Mouse (Mus musculus): ENCODE data around the gene Psmd2.

The Psmd2 gene

DNA sequence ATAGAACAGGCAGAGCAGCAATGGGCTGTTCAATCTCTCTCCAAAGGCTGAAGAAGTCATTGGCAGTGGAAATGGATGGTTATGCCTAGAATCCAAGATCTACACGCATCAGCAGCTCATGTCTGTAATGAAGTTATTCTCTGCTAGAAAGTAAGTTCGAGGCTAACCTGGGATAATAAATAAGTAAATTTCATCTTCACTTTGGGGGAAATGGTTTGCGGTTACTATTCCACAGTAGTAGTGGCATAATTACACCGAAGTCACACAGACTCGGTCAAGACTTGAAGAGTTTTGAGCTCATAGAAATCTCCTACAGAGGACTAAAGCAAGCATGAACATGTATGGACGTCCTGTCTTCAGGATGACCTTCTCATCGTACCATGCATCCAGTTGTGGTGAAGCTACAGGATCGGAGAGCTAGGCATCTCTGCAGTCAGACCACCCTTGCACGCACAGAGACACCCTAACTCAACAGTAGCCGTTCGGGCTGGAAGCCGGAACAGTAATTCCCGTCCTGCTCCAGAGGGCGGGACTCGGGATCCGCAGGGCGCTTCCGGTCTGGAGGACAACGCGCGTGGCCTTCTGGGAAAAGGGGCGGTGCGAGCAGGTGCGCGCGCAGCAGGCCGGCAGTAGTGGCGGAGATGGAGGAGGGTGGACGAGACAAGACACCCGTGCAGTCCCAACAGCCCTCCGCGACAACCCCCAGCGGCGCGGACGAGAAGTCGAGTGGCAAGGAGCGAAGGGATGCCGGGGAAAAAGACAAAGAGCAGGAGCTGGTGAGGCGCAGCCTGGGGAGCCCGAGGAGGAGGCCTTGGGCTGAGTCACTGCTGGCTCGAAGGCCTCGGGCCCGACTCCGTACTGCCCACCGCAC lies at the start of gene Psmd2:
Psmd2 (plus strand) TSS at position 577 of the 871 bp plus-strand sequence.
- peak; percentile 95 for DNase-seq (ENCODE audit: low read depth)

DNA sequence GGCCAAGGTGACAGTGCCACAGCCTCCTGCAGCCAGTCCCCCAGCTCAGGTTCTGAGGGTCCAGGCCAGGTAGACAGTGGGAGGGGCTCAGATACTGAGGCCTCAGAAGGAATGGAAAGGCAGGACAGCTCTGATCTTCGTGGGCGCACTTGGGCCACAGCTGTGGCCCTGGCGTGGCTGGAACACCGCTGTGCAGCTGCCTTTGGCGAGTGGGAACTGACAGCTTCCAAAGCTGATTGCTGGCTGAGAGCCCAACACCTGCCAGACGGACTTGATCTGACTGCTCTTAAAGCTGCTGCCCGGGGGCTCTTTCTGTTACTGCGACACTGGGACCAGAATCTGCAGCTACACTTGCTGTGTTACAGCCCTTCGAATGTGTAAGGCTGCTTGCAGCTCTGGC lies 46.7 kb upstream of the Psmd2 start:
- no peak for DNase-seq (ENCODE audit: low read depth)

- peak; percentile 93 for DNase-seq (ENCODE audit: low read depth)
These were observed 40.7 kb upstream of the Psmd2 start for GRCm38 (mm10) chr16:20610501-20611356.

GRCm38 (mm10) chr16:20611357-20612227 lies 39.9 kb upstream of the Psmd2 start, which contains the start of the genes Eef1akmt4, Gm49333 and Alg3:
Gene Eef1akmt4 (plus strand): TSS chr16:20611593.
Gene Gm49333 (plus strand): TSS chr16:20611610.
Gene Alg3 (minus strand): TSS chr16:20611735.
- peak; percentile 94 for DNase-seq (ENCODE audit: low read depth)

DNA sequence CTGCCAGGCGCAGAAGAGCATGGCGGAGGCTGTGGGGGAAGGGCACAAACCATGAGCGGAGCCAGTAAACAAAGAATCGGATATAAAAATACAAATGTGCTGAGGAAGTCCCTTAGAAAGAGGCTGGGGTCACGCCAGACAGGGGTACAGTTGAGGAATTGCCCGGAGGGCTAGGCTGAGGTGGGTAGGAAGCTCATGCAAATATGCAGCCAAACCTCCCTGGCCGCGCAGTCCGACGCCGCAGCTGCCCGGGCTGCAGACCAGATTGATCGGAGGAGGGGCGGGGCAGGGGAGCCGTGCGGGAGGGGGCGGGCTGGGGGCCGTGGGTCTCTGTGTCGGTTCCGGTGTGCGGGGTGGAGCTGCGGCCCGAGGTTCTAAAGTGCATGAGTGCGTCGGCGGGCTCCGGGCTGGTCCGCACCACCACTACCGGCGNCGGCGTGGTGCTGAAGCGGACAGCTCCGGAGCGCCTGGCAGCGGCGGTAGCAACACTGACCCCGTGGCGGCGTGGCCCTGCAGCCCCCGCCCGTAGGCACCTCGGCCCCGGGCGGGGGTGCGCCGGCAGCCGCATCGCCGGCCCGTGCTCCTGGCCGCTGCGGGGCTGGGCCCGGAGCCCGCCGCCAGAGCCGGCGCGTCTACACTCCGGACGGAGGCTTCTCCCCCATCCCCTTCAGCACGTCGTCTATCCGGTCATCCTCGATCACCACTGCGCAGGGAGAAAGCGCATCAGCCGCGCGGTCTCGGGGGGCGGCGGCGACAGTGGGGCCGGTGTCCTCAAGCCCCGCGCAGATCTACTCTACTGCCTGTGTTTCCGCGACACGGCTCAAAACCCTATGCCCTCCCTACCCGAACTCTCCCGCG lies 31.7 kb upstream of the Psmd2 start:
- DNase-seq (ENCODE audit: low read depth) = peak; percentile 44

GRCm38 (mm10) chr16:20620399-20620735 lies 31.1 kb upstream of the Psmd2 start:
- peak; percentile 42 for DNase-seq (ENCODE audit: low read depth)

- no peak for DNase-seq (ENCODE audit: low read depth)
These were observed 30.7 kb upstream of the Psmd2 start for GRCm38 (mm10) chr16:20620751-20621190.

- DNase-seq (ENCODE audit: low read depth) = peak; percentile 67
These were observed 30.1 kb upstream of the Psmd2 start, which contains the start of gene Camk2n2 for GRCm38 (mm10) chr16:20621191-20621990. Gene Camk2n2 (minus strand): TSS chr16:20621287.

DNA sequence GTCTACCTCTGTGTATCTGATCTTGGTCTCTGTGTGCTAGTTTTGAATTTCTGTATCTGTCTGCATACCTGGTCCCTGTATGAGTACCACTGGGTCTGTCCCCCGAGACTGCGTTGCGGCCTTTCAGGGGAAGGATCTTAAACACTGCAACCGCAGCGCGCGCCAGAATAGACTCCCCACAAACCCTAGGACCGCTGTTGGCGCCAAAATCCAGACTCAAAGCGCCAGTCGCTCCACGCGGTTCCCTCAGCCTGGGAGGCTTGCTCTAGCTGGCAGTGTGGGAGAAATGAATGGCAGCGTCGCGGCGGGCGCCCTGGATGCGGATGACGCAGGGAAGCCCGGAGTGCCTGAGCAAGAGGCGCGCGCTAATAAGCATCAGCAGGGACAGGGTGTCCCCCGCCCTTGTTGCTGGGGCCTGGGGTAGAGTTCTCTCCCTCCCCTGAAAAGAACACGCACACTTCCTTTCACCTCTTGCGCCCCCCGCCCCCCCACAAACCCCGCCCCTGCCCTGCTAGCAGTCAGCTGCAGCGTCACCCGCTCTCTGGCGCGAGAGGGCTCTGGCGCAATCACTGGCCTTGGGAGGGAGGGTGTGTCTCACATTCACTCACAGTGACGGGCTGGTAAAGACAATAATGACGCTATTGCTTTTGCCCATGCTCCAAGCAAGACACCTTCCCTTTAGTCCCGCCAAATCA lies 29.3 kb upstream of the Psmd2 start:
- peak; percentile 70 for DNase-seq (ENCODE audit: low read depth)

GRCm38 (mm10) chr16:20623211-20623610 lies 28.2 kb upstream of the Psmd2 start:
- no peak for DNase-seq (ENCODE audit: low read depth)

DNA sequence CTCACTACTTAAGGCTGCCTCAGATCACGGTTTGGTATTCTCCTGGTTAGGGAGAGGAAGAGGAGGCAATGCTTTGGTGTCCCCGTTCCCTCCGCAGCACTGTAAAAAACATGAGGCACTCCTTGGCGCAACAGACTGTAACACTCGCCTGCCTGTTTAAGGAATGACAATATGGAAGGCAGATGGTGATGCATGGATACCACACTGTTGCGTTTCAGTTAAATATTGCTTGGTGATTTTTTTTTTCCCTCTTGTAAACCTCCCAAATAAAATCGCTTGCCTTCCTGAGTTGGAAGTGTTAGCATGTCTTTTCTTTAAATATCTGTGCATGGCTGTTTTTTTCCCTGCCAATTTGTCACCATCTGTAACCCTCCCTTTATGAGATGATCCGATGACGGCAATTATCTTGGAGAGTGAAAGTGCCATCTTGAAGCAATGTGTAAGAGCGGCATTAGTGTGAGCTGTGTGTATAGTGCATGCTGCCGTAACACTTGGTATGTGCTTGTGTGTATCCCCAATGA lies 22.5 kb upstream of the Psmd2 start:
- no peak for DNase-seq (ENCODE audit: low read depth)

DNA sequence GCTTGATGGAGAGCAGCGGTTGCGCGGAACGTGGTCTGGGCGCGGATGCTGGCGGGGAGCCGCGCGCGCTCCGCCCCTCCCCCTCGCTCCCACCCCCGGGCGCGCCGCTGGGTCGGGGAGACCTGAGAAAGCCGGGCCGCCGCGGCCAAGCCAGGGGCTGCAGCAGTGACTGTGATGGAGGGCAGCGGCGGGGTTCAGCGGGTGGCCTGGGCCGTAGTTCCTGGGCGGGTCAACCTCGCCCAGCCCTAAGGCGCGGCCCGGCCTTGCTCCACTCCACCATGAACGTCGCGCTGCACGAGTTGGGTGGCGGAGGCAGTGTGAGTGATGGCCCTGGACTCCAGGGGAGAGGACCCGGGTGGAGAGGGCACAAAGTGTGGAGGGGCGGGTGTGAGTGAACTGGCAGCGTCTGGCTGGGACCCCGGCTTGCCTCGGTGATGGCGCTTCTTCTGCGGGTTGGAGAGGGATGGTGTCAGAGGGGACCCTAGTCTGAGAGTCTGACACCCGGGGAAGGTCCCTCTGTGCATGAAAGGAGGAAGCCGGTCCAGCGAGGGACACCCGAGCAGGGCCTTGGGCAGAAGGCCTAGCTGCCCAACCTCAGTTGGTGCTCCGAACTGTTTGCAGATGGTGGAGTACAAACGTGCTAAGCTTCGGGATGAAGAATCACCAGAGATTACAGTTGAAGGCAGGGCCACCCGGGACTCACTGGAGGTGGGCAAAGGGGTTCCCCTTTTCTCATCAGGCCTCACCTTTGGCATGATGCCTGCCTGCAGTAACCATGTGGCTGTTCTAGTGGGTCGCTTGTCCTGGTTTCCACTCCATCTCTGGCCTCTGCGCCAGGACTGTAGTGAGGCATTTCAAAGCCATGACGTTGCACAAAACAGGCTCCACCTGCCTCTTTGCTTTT lies 21.5 kb upstream of the Psmd2 start, which contains the start of gene Ece2:
Ece2 (plus strand) TSS at position 98 of the 904 bp plus-strand sequence.
- no peak for DNase-seq (ENCODE audit: low read depth)

- no peak for DNase-seq (ENCODE audit: low read depth)
These were observed 14.0 kb upstream of the Psmd2 start for GRCm38 (mm10) chr16:20637410-20637809.

DNA sequence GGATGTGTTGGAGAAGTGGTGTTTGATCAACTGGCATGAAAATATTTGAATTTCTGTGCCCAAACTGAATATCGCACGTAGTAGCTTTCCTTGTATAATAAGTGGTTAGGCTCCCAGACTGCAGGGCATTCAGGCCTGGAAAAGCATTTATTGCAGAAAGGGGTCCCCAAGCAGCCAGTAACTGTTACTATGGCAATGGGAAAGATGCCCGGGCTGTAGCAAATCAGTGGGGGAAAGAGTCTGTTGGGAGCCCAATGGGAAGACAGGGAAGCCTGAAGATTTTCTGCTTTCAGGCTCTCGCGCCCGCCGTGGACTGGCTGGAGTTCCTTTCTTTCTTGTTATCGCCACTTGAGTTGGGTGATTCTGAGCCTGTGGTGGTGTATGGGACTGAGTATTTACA lies 13.1 kb upstream of the Psmd2 start:
- DNase-seq (ENCODE audit: low read depth) = no peak

DNA sequence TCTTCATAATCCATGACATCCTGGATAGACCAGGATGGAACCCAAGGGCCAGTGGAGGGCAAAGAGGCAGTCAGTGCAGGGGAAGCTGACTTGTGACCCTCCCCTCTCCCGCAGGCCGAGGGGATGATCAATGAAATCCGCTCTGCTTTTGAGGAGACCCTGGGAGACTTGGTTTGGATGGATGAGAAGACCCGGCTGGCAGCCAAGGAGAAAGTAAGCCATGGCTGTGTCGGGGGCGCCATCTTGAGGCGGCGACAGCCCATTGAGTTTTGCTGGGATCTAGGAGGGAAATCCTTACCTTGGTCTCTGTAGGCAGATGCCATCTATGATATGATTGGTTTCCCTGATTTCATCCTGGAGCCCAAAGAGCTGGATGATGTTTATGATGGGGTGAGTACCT lies 9.3 kb upstream of the Psmd2 start:
- DNase-seq (ENCODE audit: low read depth) = peak; percentile 61

GRCm38 (mm10) chr16:20643911-20644310 lies 7.5 kb upstream of the Psmd2 start:
- no peak for DNase-seq (ENCODE audit: low read depth)

GRCm38 (mm10) chr16:20651947-20652310 lies 477 bp downstream of the Psmd2 start:
- DNase-seq (ENCODE audit: low read depth) = no peak

DNA sequence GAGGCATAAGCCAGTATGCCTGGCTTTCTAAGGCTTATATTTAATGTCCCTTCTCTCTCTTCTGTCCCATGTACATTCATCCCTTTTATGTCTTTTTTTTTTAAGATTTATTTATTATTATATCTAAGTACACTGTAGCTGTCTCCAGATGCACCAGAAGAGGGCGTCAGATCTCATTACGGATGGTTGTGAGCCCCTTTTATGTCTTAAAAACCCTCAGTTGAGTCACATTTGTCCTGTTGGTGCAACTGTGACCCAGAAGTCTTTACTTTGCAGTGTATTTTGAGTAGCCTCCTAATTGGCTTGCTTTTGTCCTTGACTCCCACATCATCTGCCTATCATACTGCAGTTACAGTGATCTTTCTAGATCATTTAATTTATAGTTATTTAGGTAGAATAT lies 1.9 kb downstream of the Psmd2 start:
- DNase-seq (ENCODE audit: low read depth) = no peak

All from induced T-regulatory cell, adult 2 months (primary cell).